Mouse (Mus musculus) left cerebral cortex, postnatal 25 days (tissue): Measurements from ENCODE around the gene Kdm5c. TPM values are rescaled to one million over a fixed set of nuclear protein-coding genes. Genes with fewer than 3 reads are reported as not detected.
A peak's percentile ranks its signal among the peaks of the same experiment; 100 is the strongest.
"Not testable (repeated sequence)": the region's sequence is repeated elsewhere in the genome, so short reads cannot be mapped to it uniquely, and the experiment has no call there.

Experiments
- DNase-seq, 2 experiments: peaks; one replicate each; pipeline ENCODE4 v3.0.0; 2022; ENCODE audit warnings: low spot score in 2 of 2, mixed read lengths in 1 of 2
- intact Hi-C: fragments of 180-260 bp; cut with DNase I; formaldehyde crosslinking; loops from one replicate; pipeline ENCODE4 v1.15.1; 2025
- total RNA-seq, 2 experiments: library from RNA; stranded (reverse); gene quantifications; 2 replicates each; pipeline ENCODE4 v1.2.3; 2021

The Kdm5c gene
- total RNA-seq, 2 experiments from 2014 or later = 53.5 to 69.0 TPM

DNA sequence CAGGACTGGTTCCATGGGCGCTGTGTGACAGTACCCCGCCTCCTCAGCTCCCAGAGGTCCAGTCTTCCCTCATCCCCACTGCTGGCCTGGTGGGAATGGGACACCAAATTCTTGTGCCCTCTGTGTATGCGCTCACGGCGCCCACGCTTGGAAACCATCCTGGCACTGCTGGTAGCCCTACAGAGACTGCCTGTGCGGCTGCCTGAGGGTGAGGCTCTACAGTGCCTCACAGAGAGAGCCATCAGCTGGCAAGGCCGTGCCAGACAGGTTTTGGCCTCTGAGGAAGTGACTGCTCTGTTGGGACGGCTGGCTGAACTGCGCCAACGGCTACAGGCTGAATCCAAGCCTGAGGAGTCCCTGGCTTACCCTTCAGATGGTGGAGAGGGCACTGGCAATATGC lies 38.4 kb downstream of the Kdm5c start:
- intact Hi-C loops = no loop called here
- no peak for DNase-seq

- intact Hi-C loops = no loop called here
- DNase-seq = no peak
These were observed 46.6 kb downstream of the Kdm5c start for GRCm38 (mm10) chrX:152279384-152279783.

- DNase-seq = no peak
- intact Hi-C loops = no loop called here
These were observed 51.9 kb downstream of the Kdm5c start for GRCm38 (mm10) chrX:152284746-152285145.

DNA sequence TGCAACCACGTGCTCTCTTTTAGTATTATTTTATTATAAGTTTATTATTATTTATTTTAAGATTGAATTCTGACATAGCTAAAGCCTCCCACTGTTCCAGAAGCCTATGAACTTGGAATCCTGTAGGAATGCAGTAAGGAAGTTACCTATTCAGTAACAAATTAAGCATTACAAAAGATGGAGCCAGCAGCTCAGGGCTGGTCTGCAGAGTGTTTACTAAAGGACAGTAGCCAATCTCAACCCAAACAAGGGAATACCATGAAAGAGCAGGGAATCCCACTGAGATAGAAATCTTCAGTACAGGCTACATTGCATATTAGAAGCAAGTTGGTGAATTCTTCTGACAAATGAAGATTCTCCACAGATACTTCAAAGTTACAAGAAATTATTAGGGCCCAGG lies 54.2 kb downstream of the Kdm5c start:
- intact Hi-C loops, DNase-seq: not testable (repeated sequence)

GRCm38 (mm10) chrX:152306224-152306623 lies 73.4 kb downstream of the Kdm5c start:
- intact Hi-C loops = no loop called here
- DNase-seq = no peak

- no peak for DNase-seq
- intact Hi-C loops = no loop called here
These were observed 74.6 kb downstream of the Kdm5c start for GRCm38 (mm10) chrX:152307371-152307770.

- DNase-seq = peak; percentile 16 to 20
- intact Hi-C loops = no loop called here
These were observed 75.1 kb downstream of the Kdm5c start for GRCm38 (mm10) chrX:152307942-152308341.

- intact Hi-C loops = no loop called here
- DNase-seq = no peak
These were observed 87.7 kb downstream of the Kdm5c start for GRCm38 (mm10) chrX:152320535-152320934.

- intact Hi-C loops = no loop called here
- DNase-seq = no peak
These were observed 90.0 kb downstream of the Kdm5c start for GRCm38 (mm10) chrX:152322776-152323175.

GRCm38 (mm10) chrX:152323584-152323983 lies 90.8 kb downstream of the Kdm5c start:
- intact Hi-C loops = no loop called here
- DNase-seq = no peak

Other genes with a start within 250 kb of the Kdm5c start
- gene Hsd17b10, start 231.2 kb upstream of the Kdm5c start, total RNA-seq = 10 to 100 TPM; 40.9 to 42.2 TPM
- gene Ribc1, start 216.7 kb upstream of the Kdm5c start, total RNA-seq = 1 to 10 TPM in 1 of 2 experiments, under 1 TPM in 1; 0.23 to 1.4 TPM
- gene Smc1a, start 216.6 kb upstream of the Kdm5c start, total RNA-seq = 10 to 100 TPM; 49.8 to 50.8 TPM
- 100 to 1,000 TPM; 149 to 161 TPM for gene Iqsec2, start 88.8 kb upstream of the Kdm5c start, total RNA-seq
- gene Kantr, start 94.5 kb downstream of the Kdm5c start, total RNA-seq = 10 to 100 TPM; 51.1 to 65.3 TPM
- 10 to 100 TPM; 87.1 to 98.9 TPM for gene Tspyl2, start 109.4 kb downstream of the Kdm5c start, total RNA-seq
- 10 to 100 TPM; 17.5 to 19.9 TPM for gene Gpr173, start 135.7 kb downstream of the Kdm5c start, total RNA-seq